In the genomic region with DNA sequence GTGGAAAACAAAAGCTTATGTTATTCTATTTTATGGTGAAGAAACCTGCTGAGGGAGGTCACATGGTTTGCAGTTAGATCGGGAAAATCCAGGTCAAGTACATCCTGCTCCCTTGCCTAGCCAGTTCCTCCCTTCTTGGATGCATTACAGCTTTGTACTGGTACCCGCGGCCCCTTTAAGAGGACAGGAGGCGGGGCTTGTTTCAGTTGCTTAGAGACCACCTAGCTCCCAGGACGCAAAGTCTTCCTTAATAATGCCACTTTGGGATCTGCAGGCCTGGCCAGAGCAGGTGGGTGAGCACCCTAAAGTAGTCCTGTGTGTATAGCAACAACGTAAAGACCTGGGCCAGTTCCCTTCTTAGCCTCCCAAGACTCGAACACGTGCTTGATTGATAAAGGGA, we compare ENCODE assay signal across 9 mouse cellular contexts. TPM values are rescaled to one million over a fixed set of nuclear protein-coding genes. Genes with fewer than 3 reads are reported as not detected.
DNase-seq lines count a peak whose midpoint lies in the region; ATAC-seq and TF ChIP-seq lines count a peak whose summit lies in the region.
"Had no signal": no experiment of that assay in that cellular context is flagged by ENCODE, and none has a peak within 500 bp of the region (broad histone marks: within the 10 kb centered on the region; RNA-seq: fewer than 3 reads in every experiment).

Gene Rsph10b, plus strand, starts transcription at position 205 of the 400 bp plus-strand sequence.

- TF ChIP-seq EP300 in lung, postnatal 0 days (IDR thresholded peaks at IDR 0.05): no peak

- peak; percentile 13 for DNase-seq in right cerebral cortex, adult 18-20 months
- no peak for DNase-seq in right cerebral cortex, postnatal 36 days (ENCODE audit: low spot score in 2 of 2)
- peak; percentile 52 for DNase-seq in forebrain, embryonic 11.5 days (ENCODE audit: low spot score)
- peak; percentile 59 for DNase-seq in lung, postnatal 0 days (ENCODE audit: low spot score)
- peak; percentile 17 for DNase-seq in testis, postnatal 14 days (ENCODE audit: low spot score)
- DNase-seq in thymus, postnatal 10 days (ENCODE audit: low spot score in 2 of 2): no peak
- DNase-seq in gastrocnemius, adult 18-20 months (ENCODE audit: low spot score): no peak
- no peak for DNase-seq in left cerebral cortex, adult 11 months (ENCODE audit: low spot score)

- H3K4me2 ChIP-seq in forebrain, embryonic 11.5 days (ENCODE audit: low read depth, low read length, severe bottlenecking): peak within 1 kb of the TSS; percentile 35; the same call in 1 of the 2 replicates
- no peak within 1 kb of the TSS for H3K4me2 ChIP-seq in lung, postnatal 0 days (replicated peaks; ENCODE audit: low read depth, low read length)

- no peak for TF ChIP-seq CTCF in lung, postnatal 0 days (IDR thresholded peaks at IDR 0.05)

- no peaks in the 10 kb centered on the region for H3K9me3 ChIP-seq in forebrain, embryonic 11.5 days (ENCODE audit: control insufficient read depth, low read length)
- no peaks in the 10 kb centered on the region for H3K9me3 ChIP-seq in lung, postnatal 0 days (ENCODE audit: low read length)

- no peaks in the 10 kb centered on the region for H3K4me1 ChIP-seq in forebrain, embryonic 11.5 days (replicated peaks; ENCODE audit: control insufficient read depth, insufficient read depth, low read length)
- no peaks in the 10 kb centered on the region for H3K4me1 ChIP-seq in lung, postnatal 0 days (ENCODE audit: insufficient read depth, low read depth, low read length)

- ATAC-seq in forebrain, embryonic 11.5 days (replicated peaks; ENCODE audit: low FRiP score): peak; percentile 30; the same call in 1 of the 2 replicates
- ATAC-seq in lung, postnatal 0 days: peak; percentile 57

- no peaks in the 10 kb centered on the region for H3K27me3 ChIP-seq in forebrain, embryonic 11.5 days (ENCODE audit: control insufficient read depth, insufficient read depth, low read length)
- H3K27me3 ChIP-seq in lung, postnatal 0 days (replicated peaks; ENCODE audit: insufficient read depth, low read length): no peaks in the 10 kb centered on the region

- no peak within 1 kb of the TSS for H3K27ac ChIP-seq in forebrain, embryonic 11.5 days (ENCODE audit: low read depth, low read length)
- no peak within 1 kb of the TSS for H3K27ac ChIP-seq in lung, postnatal 0 days (ENCODE audit: low read length)
- H3K27ac ChIP-seq: liver, embryonic 14.5 days had no signal

- H3K36me3 ChIP-seq in forebrain, embryonic 11.5 days (ENCODE audit: control insufficient read depth, insufficient read depth, low read length): peaks cover 5% of the 10 kb centered on the region; the same call in 1 of the 2 replicates
- H3K36me3 ChIP-seq in lung, postnatal 0 days (ENCODE audit: insufficient read depth, low read length): peaks cover 14% of the 10 kb centered on the region

- H3K4me3 ChIP-seq in forebrain, embryonic 11.5 days (ENCODE audit: low read depth, low read length): no peak within 1 kb of the TSS
- no peak within 1 kb of the TSS for H3K4me3 ChIP-seq in lung, postnatal 0 days (ENCODE audit: low read depth, low read length)

- H3K9ac ChIP-seq in forebrain, embryonic 11.5 days (ENCODE audit: low read length): no peak within 1 kb of the TSS
- H3K9ac ChIP-seq in lung, postnatal 0 days (replicated peaks; ENCODE audit: low read depth): no peak within 1 kb of the TSS
- H3K9ac ChIP-seq: liver, embryonic 14.5 days had no signal

- WGBS in forebrain, embryonic 11.5 days: 15% methylated on average over 8 of the region's 8 CpGs
- WGBS in lung, postnatal 0 days: 20% methylated on average over 8 of the region's 8 CpGs

RNA-seq across cellular contexts. Expression of gene Rsph10b, which starts in this region (rescaled TPM):
- 0.73 and 0.79 TPM in 2 replicates for polyA plus RNA-seq in forebrain, embryonic 11.5 days (2014; fragmentation: Nextera tagmentation; extraction: Ambion mirVana)
- 3.0 and 3.5 TPM in 2 replicates for polyA plus RNA-seq in lung, postnatal 0 days (2015; fragmentation: Nextera tagmentation; extraction: Ambion mirVana)
- total RNA-seq in gastrocnemius, adult 18-20 months (2021): 1 to 10 TPM in 1 of 2 experiments, under 1 TPM in 1; 0.93 to 1.3 TPM

Comparison
In these comparisons a context has a peak if more than half of its experiments do, and no peak if none do; other contexts are left out.
1. DNase-seq: peak in right cerebral cortex, adult 18-20 months (single experiment), lung, postnatal 0 days (single experiment) and testis, postnatal 14 days (single experiment); none in right cerebral cortex, postnatal 36 days (0 of 2), thymus, postnatal 10 days (0 of 2), gastrocnemius, adult 18-20 months (single experiment) and left cerebral cortex, adult 11 months (single experiment).
2. Peak in DNase-seq, ATAC-seq and H3K4me2 ChIP-seq in forebrain, embryonic 11.5 days; RNA of the gene not detected or under 1 TPM.